Mouse (Mus musculus) MEL (cell line): Measurements from ENCODE around the gene Tgfbr3. TPM values are rescaled to one million over a fixed set of nuclear protein-coding genes. Genes with fewer than 3 reads are reported as not detected.
A peak's percentile ranks its signal among the peaks of the same experiment; 100 is the strongest.

Source experiments
- DNase-seq: peaks from one replicate; pipeline ENCODE4 v3.0.0; 2011; ENCODE audit warnings: low read depth, low spot score
- H3K27ac ChIP-seq: 2 replicates; pipeline ENCODE4 v1.5.1; 2012; ENCODE audit warnings: low read depth, mild to moderate bottlenecking, control low read depth, low read length, moderate library complexity; ENCODE audit not compliant: control insufficient read depth
- H3K27me3 ChIP-seq, 2 experiments: fragments of 150-350 bp in 1 of 2; sonication (generic) in 1 of 2; 2 replicates each; pipeline ENCODE4 v1.6.1; 2012; ENCODE audit warnings: low read length in 2 of 2, mild to moderate bottlenecking in 2 of 2, improper control_type of control experiment in 1 of 2, moderate library complexity in 1 of 2; ENCODE audit not compliant: insufficient read depth in 2 of 2, control insufficient read depth in 1 of 2
- H3K36me3 ChIP-seq, 2 experiments: 2 replicates each; pipeline ENCODE4 v1.6.1; 2012 to 2014; ENCODE audit warnings: low read length in 2 of 2, improper control_type of control experiment in 1 of 2, inconsistent platforms in 1 of 2, mild to moderate bottlenecking in 1 of 2; ENCODE audit not compliant: insufficient read depth in 2 of 2, control insufficient read depth in 1 of 2
- H3K4me1 ChIP-seq, 2 experiments: fragments of 150-350 bp in 1 of 2; sonication (generic) in 1 of 2; 2 replicates each; pipeline ENCODE4 v1.6.1; 2012; ENCODE audit warnings: low read length in 2 of 2, improper control_type of control experiment in 1 of 2, mild to moderate bottlenecking in 1 of 2; ENCODE audit not compliant: insufficient read depth in 2 of 2, control insufficient read depth in 1 of 2
- H3K4me3 ChIP-seq, 2 experiments: fragments of 150-350 bp in 1 of 2; sonication (generic) in 1 of 2; 2 replicates each; pipeline ENCODE4 v1.5.1; 2012; ENCODE audit warnings: low read depth in 2 of 2, low read length in 2 of 2, mild to moderate bottlenecking in 2 of 2, moderate library complexity in 2 of 2, control low read depth in 1 of 2, improper control_type of control experiment in 1 of 2; ENCODE audit not compliant: control insufficient read depth in 1 of 2, insufficient read depth in 1 of 2
- H3K79me2 ChIP-seq: 2 replicates; pipeline ENCODE4 v1.6.1; 2012; ENCODE audit warnings: mild to moderate bottlenecking, low read length, moderate library complexity; ENCODE audit not compliant: control insufficient read depth, poor library complexity, insufficient read depth
- H3K9ac ChIP-seq: 2 replicates; pipeline ENCODE4 v1.6.1; 2012; ENCODE audit warnings: low read depth, mild to moderate bottlenecking, control low read depth, low read length, moderate library complexity; ENCODE audit not compliant: control insufficient read depth, poor library complexity, severe bottlenecking
- H3K9me3 ChIP-seq: fragments of 150-350 bp; sonication (generic); replicated peaks from 2 replicates; pipeline ENCODE4 v1.6.1; 2012; ENCODE audit warnings: mild to moderate bottlenecking, low read length, improper control_type of control experiment, moderate library complexity; ENCODE audit not compliant: insufficient read depth
- BHLHE40 ChIP-seq: IDR thresholded peaks from 2 replicates; pipeline ENCODE4 v1.6.1; 2012; ENCODE audit warnings: low read depth, mild to moderate bottlenecking, inconsistent platforms, low read length, improper control_type of control experiment, borderline replicate concordance
- CHD1 ChIP-seq: IDR thresholded peaks from 2 replicates; pipeline ENCODE4 v1.6.1; 2012; ENCODE audit warnings: low read depth, mild to moderate bottlenecking, inconsistent platforms, low read length, improper control_type of control experiment
- CHD2 ChIP-seq: IDR thresholded peaks from 2 replicates; pipeline ENCODE4 v1.6.1; 2011; ENCODE audit warnings: low read length, improper control_type of control experiment
- CTCF ChIP-seq, 3 experiments: IDR thresholded peaks in 2 of 3; conservative IDR thresholded peaks in 1 of 3; 2 replicates each; pipeline ENCODE4 v1.5.1; 2011 to 2012; ENCODE audit warnings: low read length in 3 of 3, low read depth in 2 of 3, mild to moderate bottlenecking in 2 of 3, improper control_type of control experiment in 1 of 3, inconsistent platforms in 1 of 3, mixed read lengths in 1 of 3, moderate library complexity in 1 of 3; ENCODE audit not compliant: control insufficient read depth in 1 of 3, insufficient read depth in 1 of 3, poor library complexity in 1 of 3, severe bottlenecking in 1 of 3
- ELF1 ChIP-seq: IDR thresholded peaks from 2 replicates; pipeline ENCODE4 v1.6.1; 2014; ENCODE audit warnings: low read depth, mild to moderate bottlenecking, inconsistent platforms, low read length, improper control_type of control experiment, moderate library complexity
- EP300 ChIP-seq, 2 experiments: IDR thresholded peaks; 2 replicates each; pipeline ENCODE4 v1.6.1; 2011; ENCODE audit warnings: improper control_type of control experiment in 2 of 2, low read length in 2 of 2, low read depth in 1 of 2, mild to moderate bottlenecking in 1 of 2
- ETS1 ChIP-seq: IDR thresholded peaks from 2 replicates; pipeline ENCODE4 v1.6.1; 2012; ENCODE audit warnings: low read depth, mild to moderate bottlenecking, inconsistent platforms, low read length, improper control_type of control experiment, moderate library complexity
- GATA1 ChIP-seq: IDR thresholded peaks from 2 replicates; pipeline ENCODE4 v1.6.1; 2011; ENCODE audit warnings: low read depth, low read length, improper control_type of control experiment
- MAFK ChIP-seq: IDR thresholded peaks from 2 replicates; pipeline ENCODE4 v1.6.1; 2011; ENCODE audit warnings: low read depth, mild to moderate bottlenecking, low read length, improper control_type of control experiment, borderline replicate concordance
- MAX ChIP-seq: IDR thresholded peaks from 2 replicates; pipeline ENCODE4 v1.6.1; 2011; ENCODE audit warnings: low read length, improper control_type of control experiment
- MYB ChIP-seq: IDR thresholded peaks from 2 replicates; pipeline ENCODE4 v1.6.1; 2011; ENCODE audit warnings: mild to moderate bottlenecking, low read depth, low read length, improper control_type of control experiment
- MYC ChIP-seq: IDR thresholded peaks from 2 replicates; pipeline ENCODE4 v1.6.1; 2011; ENCODE audit warnings: low read depth, mild to moderate bottlenecking, low read length, improper control_type of control experiment, moderate library complexity
- NRF1 ChIP-seq: IDR thresholded peaks from 2 replicates; pipeline ENCODE4 v1.6.1; 2014; ENCODE audit warnings: low read depth, mild to moderate bottlenecking, inconsistent platforms, low read length, improper control_type of control experiment, moderate library complexity; ENCODE audit not compliant: poor library complexity, insufficient read depth, severe bottlenecking
- POLR2A ChIP-seq, 2 experiments: IDR thresholded peaks; 2 replicates each; pipeline ENCODE4 v1.6.1; 2011 to 2012; ENCODE audit warnings: low read length in 2 of 2, mild to moderate bottlenecking in 2 of 2, control low read depth in 1 of 2, improper control_type of control experiment in 1 of 2, low read depth in 1 of 2, moderate library complexity in 1 of 2; ENCODE audit not compliant: control insufficient read depth in 1 of 2, insufficient read depth in 1 of 2, poor library complexity in 1 of 2
- POLR2AphosphoS5 ChIP-seq: IDR thresholded peaks from 2 replicates; pipeline ENCODE4 v1.6.1; 2012; ENCODE audit warnings: low read depth, borderline replicate concordance, mild to moderate bottlenecking, inconsistent platforms, low read length, moderate library complexity, mixed read lengths
- RCOR1 ChIP-seq: IDR thresholded peaks from 2 replicates; pipeline ENCODE4 v1.6.1; 2012; ENCODE audit warnings: low read depth, mild to moderate bottlenecking, inconsistent platforms, low read length, improper control_type of control experiment
- SIN3A ChIP-seq: IDR thresholded peaks from 2 replicates; pipeline ENCODE4 v1.6.1; 2012; ENCODE audit warnings: low read length, improper control_type of control experiment, inconsistent platforms
- SMC3 ChIP-seq: IDR thresholded peaks from 2 replicates; pipeline ENCODE4 v1.6.1; 2011; ENCODE audit warnings: low read depth, low read length, improper control_type of control experiment
- TAL1 ChIP-seq: IDR thresholded peaks from 2 replicates; pipeline ENCODE4 v1.6.1; 2012; ENCODE audit warnings: mild to moderate bottlenecking, inconsistent platforms, low read length, moderate library complexity, mixed read lengths
- TCF12 ChIP-seq: IDR thresholded peaks from 2 replicates; pipeline ENCODE4 v1.6.1; 2014; ENCODE audit warnings: low read depth, mild to moderate bottlenecking, inconsistent platforms, low read length, improper control_type of control experiment, moderate library complexity
- UBTF ChIP-seq: IDR thresholded peaks from 2 replicates; pipeline ENCODE4 v1.6.1; 2012; ENCODE audit warnings: low read depth, mild to moderate bottlenecking, inconsistent platforms, low read length, improper control_type of control experiment, moderate library complexity, borderline replicate concordance; ENCODE audit not compliant: insufficient read depth
- ZKSCAN1 ChIP-seq: IDR thresholded peaks from 2 replicates; pipeline ENCODE4 v1.6.1; 2012; ENCODE audit warnings: low read depth, mild to moderate bottlenecking, inconsistent platforms, low read length, improper control_type of control experiment, moderate library complexity
- polyA plus RNA-seq, 2 experiments: library from polyadenylated mRNA; stranded (reverse) in 1 of 2; unstranded in 1 of 2; fragments of >175 nt in 1 of 2; fragments of >200 nt in 1 of 2; gene quantifications; 2 replicates each; pipeline versions ENCODE4 v1.2.1 to v1.2.4; 2012; ENCODE audit warnings: low replicate concordance in 2 of 2, low read depth in 1 of 2; ENCODE audit not compliant: insufficient read length in 2 of 2, insufficient read depth in 1 of 2, missing spikeins in 1 of 2
- total RNA-seq: library from RNA; depleted of rRNA; stranded (reverse); fragments of 300-350 nt; gene quantifications from 2 replicates; pipeline ENCODE4 v1.2.3, GENCODE M21; 2012

Gene Tgfbr3
- total and polyA plus RNA-seq, 3 experiments, result 3.0 to 5.9 TPM; not detected in 1

DNA sequence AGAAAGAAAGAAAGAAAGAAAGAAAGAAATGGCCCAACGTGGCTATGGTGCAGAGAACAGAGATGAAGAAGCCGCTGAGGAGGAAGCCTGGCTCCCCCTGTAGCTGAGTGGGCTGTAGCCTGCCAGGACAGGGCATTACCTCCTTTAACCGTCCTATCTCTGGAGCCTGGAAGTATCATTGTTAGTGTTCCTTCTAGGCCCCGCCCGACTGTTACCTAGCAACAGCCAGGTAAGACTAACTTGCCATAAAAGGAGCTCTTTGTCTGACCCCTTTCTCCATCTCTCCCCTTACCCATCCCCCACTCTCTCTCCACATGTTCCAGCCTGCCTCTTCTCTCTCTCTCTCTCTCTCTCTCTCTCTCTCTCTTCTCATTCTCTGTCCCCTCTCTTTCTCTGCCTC, 195.2 kb downstream of the Tgfbr3 start:
- Histone ChIP-seq H3K79me2 (no peaks in the 10 kb centered on the region), H3K9me3 (no peaks in the 10 kb centered on the region), H3K36me3 (0 out of 4 replicates have a peak, but pooled peaks cover 0 to 2% of the 10 kb centered on the region in 2 experiments), H3K4me1 (peaks cover 3 to 11% of the 10 kb centered on the region in 2 experiments; a peak in 3 of 4 replicates), H3K27ac (no peak overlapping the region), H3K9ac (no peak overlapping the region), H3K27me3 (no peaks in the 10 kb centered on the region), H3K4me3 (no peak overlapping the region)
- DNase-seq, result no peak
- no peak for TF ChIP-seq TCF12
- no peak for TF ChIP-seq TAL1
- TF ChIP-seq POLR2A (IDR thresholded peaks at IDR 0.05; ENCODE audit: control insufficient read depth in 1 of 2, insufficient read depth in 1 of 2, low read depth in 1 of 2, low read length in 2 of 2, poor library complexity in 1 of 2), result no peak
- no peak for TF ChIP-seq ELF1
- TF ChIP-seq POLR2AphosphoS5, result no peak
- no peak for TF ChIP-seq MYC
- TF ChIP-seq SIN3A, result no peak

GRCm38 (mm10) chr5:107093253-107093652, 196.2 kb downstream of the Tgfbr3 start:
- Histone ChIP-seq H3K27me3 (no peaks in the 10 kb centered on the region), H3K9ac (no peak overlapping the region), H3K36me3 (peaks cover 0 to 8% of the 10 kb centered on the region in 2 experiments; a peak in 2 of 4 replicates), H3K9me3 (no peaks in the 10 kb centered on the region), H3K4me3 (no peak overlapping the region), H3K27ac (no peak overlapping the region), H3K79me2 (no peaks in the 10 kb centered on the region), H3K4me1 (peaks cover 3 to 12% of the 10 kb centered on the region in 2 experiments; a peak in 3 of 4 replicates)
- peak; percentile 16 for DNase-seq
- TF ChIP-seq CTCF (IDR thresholded peaks at IDR 0.05 in 2 of 3, conservative IDR thresholded peaks at IDR 0.05 in 1 of 3; ENCODE audit: control insufficient read depth in 1 of 3, insufficient read depth in 1 of 3, low read depth in 2 of 3, low read length in 3 of 3, poor library complexity in 1 of 3, severe bottlenecking in 1 of 3) (no peak), MAX (no peak), ZKSCAN1 (no peak), MAFK (no peak), BHLHE40 (no peak), NRF1 (no peak), CHD2 (no peak), TAL1 (no peak), RCOR1 (no peak), GATA1 (no peak)

- Histone ChIP-seq H3K4me3 (no peak overlapping the region), H3K9ac (no peak overlapping the region), H3K4me1 (peaks cover 3 to 10% of the 10 kb centered on the region in 2 experiments; a peak in 2 of 4 replicates), H3K36me3 (peaks cover 0 to 8% of the 10 kb centered on the region in 2 experiments; a peak in 2 of 4 replicates), H3K27ac (no peak overlapping the region), H3K79me2 (no peaks in the 10 kb centered on the region), H3K9me3 (no peaks in the 10 kb centered on the region), H3K27me3 (no peaks in the 10 kb centered on the region)
- TF ChIP-seq EP300 (IDR thresholded peaks at IDR 0.05; ENCODE audit: low read depth in 1 of 2, low read length in 2 of 2) (peak; percentile 14 to 79; a peak in 2 of 4 replicates), ETS1 (peak; percentile 48; the same call in 1 of the 2 replicates), TCF12 (peak; percentile 60), SMC3 (no peak), MYB (peak; percentile 35; the same call in 1 of the 2 replicates), GATA1 (no peak), UBTF (no peak), CHD1 (no peak), RCOR1 (0 out of 2 replicates have a peak, but pooled peaks have one; percentile 32), MAX (no peak), NRF1 (no peak)
- DNase-seq, result peak; percentile 68
Observed at GRCm38 (mm10) chr5:107092137-107092536, 197.3 kb downstream of the Tgfbr3 start.
